Mouse (Mus musculus) megakaryocyte, embryonic 14.5 days (primary cell): ENCODE results near the gene Nelfcd.

Source experiments
- FLI1 ChIP-seq: IDR thresholded peaks from 2 replicates; pipeline ENCODE4 v1.6.1; 2012; ENCODE audit warnings: low read length, inconsistent platforms, mixed read lengths
- GATA1 ChIP-seq: IDR thresholded peaks from 3 replicates; pipeline ENCODE4 v1.6.1; 2012; ENCODE audit warnings: mixed read lengths, low read length, inconsistent platforms, borderline replicate concordance

- no peak for TF ChIP-seq FLI1
- no peak for TF ChIP-seq GATA1
These were observed 23.8 kb downstream of the Nelfcd start for GRCm38 (mm10) chr2:174439450-174439838.
